Mouse (Mus musculus) left cerebral cortex, adult 11 months (tissue): ENCODE data around the gene Mrvi1.

Experiments
- DNase-seq: peaks from one replicate; pipeline ENCODE4 v3.0.0; 2022; ENCODE audit warnings: low spot score

Mrvi1 gene

DNA sequence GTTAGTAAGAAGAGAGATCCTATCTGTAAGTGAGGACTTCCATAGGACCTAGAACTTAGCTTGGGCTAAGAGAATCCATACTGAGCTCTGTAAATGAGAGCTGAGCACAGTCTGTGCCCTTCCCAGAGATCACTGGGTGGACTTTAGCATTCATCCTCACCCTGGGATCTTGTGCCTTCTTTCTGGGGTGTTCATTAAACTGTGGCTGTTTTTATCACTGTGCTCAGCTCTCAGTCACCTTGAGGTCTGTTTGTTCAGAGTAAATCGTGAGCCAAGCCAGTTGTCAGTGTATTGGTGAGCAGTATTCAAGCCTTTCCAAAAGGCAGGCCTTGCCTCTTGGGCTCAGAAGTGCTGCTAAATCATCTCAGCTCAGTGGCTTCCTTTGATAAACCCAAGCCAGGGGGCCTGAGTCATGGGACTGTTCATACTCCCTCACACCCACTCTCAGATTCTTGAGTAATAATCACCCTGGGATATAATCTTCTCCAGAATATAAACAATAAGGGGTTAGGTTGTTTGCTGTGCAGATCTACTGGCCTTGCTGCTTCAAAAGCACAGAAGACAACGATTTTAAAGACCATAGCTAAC is 100.4 kb downstream of the Mrvi1 start:
- DNase-seq = no peak

DNA sequence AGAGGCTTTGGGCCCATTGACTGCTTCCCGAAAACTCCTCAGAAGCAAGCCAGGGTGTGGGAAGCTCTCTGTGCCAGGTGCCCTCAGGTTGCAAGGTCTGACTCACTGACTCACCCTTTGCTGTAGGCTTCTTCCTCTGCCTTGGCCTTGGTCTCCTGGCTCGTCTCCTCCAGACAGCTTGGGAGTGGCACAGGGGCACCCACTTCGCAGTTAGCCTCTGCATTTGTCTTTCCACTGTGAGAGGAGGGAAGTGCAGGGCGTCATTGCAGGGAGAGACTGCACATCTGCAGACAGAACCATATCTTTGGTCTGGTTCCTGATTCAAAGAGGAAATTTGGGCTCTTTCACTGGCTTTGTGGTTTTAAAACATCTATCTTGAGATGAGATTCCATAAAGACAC is 104.2 kb downstream of the Mrvi1 start:
- no peak for DNase-seq

DNA sequence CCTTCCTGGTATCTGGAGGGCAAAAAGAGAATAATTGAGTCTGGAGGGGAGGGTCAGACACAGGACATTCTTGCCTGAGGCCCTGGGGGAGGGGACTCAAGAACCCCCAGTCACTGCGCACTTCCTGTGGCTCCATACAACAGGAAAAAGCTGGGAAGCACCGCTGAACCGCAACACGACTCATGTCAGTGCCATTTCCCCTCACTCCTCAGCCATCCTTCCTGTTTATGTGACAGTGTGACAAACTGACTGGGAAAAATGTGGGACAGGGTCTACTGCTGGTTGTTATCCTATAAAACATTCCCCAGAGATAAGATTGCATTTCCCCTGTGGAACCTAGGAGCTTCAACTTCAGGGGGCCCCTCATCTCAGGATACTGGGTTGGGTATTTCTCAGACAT is 105.3 kb downstream of the Mrvi1 start:
- no peak for DNase-seq

DNA sequence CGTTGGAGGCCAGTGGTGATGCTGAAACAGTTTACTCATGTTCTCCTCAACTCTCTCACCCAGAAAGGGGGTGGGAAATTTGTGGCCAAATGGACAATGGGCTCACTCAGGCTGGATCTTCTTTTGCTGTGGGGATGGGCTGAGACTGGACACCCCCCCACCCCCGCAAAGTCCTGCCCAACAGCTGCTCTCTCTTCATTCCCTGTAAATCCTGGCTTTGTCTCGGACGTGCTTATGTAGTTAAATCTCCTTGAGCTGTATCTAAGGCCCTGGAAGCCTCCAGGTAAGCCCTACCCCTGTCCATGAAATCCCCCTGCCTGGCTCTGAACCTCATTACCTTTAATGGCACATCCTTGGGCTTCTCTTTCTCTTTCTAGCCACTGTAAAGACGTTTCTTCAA is 113.5 kb downstream of the Mrvi1 start:
- no peak for DNase-seq

DNA sequence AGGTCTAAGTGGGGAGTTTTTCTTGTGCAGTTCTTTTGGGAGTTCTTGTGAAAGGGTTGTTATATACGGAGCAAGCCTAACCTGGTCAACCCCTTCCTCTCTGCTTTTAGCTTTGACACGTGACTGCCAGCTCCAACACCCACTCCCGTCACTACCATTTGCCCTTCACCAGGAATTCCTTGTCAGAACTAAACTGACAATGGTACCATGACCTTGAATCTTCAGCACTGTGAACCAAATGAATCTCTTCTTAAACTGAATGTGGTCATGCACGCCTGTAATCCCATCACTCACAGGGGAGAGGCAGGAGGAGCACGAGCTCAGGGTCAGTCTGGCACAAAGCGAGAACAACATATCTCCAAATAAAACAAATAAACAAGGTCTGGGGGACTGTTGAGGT is 115.1 kb downstream of the Mrvi1 start:
- no peak for DNase-seq

DNA sequence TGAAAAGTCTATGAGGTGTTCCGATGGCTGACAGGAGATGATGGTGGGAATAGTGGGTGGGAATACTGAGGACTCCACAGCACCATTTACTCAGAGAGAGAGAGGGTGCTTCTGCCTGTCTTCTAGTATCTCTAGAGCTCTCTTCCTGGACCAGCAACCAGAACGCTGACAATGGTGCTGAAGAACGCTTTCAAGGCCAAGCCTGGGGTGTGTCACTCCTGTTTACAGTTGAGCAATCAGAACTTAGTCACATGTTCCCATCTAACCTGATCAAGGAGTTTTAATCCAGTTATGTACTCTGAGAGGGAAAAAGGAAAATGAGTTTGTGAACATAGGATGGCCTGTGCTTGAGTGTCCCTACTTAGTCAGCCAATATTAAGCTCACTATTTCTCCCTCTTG is 116.2 kb downstream of the Mrvi1 start:
- no peak for DNase-seq

DNA sequence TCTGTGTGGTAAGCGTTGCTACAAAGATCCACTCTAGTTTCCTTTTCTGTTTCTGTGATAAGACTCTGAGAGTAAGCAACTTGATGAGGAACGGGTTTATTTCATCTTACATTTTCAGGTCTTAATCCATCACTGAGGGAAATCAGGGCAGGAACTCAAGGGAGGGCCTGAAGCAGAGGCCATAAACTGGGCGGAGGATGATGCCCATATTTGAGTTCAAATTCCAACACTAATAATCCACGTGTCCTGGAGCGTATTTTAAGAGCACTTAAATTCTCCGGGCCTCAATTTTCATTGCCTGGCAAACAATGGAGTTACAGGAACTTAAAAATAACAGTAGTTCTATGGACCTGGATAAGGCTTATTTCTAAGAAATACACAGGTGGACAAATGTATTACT is 116.7 kb downstream of the Mrvi1 start:
- DNase-seq = no peak

DNA sequence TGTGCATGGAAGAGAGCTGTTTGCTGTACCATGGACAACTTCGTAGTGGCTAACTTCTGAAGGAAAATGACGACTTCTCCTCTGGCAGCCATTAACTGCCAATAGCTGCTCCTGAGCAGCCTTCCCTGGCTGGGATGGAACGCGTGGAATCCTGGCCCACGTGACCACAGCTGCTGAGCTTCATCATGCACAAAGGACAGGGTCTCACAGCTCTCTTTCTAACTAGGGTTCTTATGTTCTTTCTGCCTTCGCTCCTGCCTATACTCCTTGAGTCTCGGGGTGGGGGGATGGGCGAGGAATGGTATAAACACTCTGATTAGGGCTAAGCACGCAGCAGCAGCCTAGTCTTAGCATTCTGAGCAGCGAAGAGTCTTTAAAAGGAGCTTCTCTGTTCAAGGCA is 117.2 kb downstream of the Mrvi1 start:
- no peak for DNase-seq

DNA sequence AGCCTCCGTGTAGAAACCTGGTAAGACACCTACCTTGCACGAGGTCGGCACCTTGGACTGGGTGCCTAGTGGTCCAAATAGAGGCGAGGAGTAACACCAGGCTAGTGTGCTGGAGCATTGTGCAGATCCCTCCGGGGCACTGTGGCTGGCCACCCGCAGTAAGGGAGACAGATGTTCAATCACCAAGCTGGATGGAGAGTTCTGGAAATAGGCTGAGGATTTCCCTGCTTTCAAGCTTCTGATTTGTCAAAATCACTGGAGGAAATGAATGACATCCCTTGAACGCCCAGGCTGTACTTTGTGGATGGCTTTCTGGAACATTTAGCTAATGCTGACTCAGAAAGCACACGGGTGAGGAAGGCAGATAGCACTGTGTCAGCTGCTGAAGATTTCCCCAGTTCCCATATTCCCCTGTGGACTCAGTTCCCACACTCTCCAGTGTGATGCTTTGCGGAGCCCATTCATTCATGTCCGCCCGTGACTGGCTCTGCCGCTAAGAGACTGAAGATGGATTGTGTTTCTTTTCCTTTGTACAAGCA is 119.4 kb downstream of the Mrvi1 start, which contains the start of gene Lyve1:
Gene Lyve1 (minus strand): TSS at position 489 of the 539 bp plus-strand sequence.
- no peak for DNase-seq

DNA sequence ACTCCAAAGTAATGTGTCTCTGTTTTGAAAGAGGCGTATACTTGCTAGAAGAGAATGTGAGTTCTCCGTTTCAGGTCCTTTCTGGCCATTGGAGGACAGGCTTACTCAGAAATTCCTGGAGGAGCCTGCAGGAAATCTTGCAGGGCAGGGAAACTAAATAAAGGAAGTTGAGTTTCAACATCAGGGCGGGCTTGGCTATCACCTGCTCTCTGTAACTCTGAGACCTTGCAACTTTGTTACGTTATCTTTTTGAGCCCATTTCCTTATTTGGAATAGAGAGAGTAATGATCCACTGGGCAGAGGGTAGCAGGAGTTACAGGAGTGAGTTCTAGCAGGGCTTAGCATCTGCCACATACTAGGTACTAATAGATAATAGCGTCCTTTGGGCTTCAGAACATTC is 122.1 kb downstream of the Mrvi1 start:
- no peak for DNase-seq

DNA sequence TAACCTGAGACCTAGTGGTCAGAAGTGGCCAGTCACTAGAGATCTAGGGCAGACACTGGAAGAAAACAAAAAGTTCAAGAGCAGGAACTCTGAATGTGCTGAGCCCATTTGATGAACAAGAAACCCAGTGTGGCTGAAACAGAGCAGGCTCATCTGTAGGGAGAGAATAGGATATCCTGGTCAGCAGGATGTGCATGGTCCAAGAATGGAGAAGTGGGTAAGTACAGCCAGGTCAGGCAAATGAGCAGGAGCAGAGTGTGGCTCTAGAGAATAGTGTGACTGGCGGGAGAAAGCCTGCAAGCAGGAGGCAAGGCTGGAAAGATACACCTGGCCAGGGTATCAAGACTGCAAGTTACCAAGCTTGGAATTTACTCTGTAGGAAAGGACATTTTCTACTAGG is 126.7 kb downstream of the Mrvi1 start:
- no peak for DNase-seq

DNA sequence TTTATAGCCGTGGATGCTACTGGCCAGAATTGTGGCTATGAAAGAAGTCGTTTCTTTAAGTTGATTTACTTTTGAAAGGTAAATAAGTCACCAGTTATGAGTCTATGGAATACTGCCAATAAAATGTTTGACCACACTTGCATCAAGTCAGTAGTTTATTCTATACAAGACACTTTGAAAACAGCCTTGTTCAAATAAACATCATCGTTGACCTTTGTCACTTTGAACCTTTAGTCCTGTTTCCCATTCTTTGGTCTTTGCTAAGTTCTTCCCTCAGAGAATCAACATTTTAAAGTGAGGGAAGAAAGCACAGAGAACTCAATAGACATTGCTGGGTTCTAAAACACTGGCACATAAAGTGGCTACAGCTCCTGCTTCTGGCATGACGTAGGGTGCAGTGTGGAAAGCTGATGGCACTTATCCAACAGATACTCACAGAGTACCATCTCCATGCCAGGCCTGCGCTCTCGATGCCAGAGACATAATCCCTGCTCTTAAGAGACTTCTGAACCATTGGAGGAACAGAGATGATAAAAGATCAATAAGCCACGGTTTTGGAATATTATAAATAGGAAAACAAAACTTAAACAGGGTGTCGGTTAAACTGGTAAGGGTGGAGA is 127.2 kb downstream of the Mrvi1 start:
- DNase-seq = peak; percentile 17

DNA sequence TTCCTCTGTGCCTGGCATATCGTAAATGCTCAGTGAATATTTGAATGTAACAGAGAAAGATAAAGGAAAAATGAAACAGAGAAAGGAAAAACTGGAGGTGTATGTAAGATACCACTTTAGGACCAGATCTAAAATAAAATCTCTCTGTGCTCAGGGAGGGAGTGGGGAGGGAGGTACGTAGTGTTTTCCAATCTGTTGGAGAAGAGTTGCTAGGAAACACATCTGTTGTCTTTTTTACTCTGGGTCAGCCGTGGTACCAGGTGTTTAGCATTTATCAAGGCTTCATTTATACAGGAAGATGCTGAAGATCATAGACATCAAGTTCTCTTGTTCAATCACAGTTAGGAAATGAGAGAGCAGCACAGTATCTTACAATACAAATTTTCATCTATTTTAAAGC is 127.7 kb downstream of the Mrvi1 start:
- DNase-seq = peak; percentile 12

DNA sequence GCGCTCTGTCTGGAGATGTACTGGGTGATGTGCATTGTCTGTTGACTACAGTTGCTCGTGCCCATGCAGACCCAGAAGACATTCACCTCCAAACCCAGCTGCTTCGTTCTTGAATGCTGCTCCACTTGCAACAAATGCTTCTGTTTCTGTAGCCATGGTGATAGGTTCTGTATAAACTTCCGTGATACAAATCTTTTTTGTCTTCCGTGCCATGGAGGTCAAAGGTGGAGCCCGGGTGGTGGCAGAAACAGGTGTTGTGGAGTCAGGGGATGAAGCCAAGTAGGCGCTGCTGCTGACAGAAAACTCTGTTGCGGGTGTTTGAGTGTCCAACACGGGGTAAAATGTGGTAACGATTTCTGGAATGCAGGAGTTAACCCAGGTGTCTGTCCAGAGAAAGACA is 128.7 kb downstream of the Mrvi1 start:
- no peak for DNase-seq

DNA sequence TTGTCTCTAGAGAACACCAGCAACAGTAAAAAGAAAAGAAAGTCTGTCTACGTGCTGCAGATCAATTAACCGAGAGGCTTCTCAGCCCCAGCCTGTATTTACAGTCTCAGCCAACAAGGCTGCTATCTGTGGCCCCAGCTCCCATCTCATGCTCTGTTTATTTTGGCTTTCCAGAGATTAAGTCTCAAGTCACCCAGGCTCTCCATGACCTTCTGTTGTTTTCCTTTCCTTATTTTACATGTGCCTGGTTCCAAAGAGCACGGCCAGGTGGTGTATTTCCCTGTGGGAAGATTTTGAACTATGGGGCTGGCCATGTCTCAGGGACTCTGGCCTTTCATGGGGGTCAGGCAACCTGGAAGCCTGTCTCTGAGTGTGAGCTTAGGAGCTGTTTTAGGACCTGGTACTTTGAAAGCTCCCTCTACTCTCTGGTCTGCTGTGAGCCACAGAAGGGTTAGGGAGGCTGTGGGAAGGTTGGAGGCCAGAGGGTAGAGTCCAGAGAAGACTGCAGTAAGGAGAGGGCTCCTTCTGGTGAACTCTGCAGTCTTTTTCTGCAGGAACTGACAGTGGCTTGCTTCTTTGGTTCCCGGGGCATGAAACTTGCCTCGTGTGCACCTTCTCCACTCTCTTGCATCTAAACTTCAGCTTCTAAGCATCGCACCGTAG is 130.6 kb downstream of the Mrvi1 start:
- no peak for DNase-seq

DNA sequence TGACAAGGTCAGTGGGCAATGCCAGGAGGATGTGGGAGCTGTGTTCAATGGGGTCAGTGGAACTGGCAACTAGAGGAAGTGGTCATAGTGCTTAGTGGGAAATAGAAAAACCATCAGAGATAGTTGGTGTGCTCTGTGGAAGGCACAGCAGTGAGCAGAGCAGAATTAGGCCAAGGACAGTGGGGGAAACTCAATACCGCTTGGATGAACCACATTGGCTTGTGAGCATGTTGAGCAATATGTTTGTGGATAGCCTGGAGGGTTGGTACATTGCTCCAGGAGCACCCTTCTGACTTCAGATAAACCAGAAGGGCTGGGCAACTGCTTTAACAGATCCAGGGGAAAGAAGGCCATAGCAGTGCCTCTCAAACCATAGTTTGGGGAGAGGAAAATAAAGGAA is 133.9 kb downstream of the Mrvi1 start:
- no peak for DNase-seq

DNA sequence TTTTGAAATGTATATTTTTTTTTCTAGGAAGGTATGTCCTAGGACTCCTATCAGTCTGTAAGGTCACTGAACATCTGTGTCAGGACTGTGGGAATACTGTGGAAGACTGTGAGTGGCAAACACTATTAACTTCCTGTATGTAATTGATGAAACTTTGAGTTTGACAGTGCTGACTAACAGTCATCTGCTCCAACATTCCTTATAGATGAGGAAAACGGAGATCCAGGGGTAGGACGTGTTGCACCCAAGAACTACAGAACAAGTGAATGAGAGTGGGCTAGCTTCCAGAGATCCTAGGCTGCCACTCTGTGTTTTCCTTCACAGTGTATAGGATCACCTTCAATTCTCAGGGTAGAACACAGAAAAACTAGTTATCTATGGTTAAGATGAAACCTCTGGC is 134.9 kb downstream of the Mrvi1 start:
- no peak for DNase-seq

DNA sequence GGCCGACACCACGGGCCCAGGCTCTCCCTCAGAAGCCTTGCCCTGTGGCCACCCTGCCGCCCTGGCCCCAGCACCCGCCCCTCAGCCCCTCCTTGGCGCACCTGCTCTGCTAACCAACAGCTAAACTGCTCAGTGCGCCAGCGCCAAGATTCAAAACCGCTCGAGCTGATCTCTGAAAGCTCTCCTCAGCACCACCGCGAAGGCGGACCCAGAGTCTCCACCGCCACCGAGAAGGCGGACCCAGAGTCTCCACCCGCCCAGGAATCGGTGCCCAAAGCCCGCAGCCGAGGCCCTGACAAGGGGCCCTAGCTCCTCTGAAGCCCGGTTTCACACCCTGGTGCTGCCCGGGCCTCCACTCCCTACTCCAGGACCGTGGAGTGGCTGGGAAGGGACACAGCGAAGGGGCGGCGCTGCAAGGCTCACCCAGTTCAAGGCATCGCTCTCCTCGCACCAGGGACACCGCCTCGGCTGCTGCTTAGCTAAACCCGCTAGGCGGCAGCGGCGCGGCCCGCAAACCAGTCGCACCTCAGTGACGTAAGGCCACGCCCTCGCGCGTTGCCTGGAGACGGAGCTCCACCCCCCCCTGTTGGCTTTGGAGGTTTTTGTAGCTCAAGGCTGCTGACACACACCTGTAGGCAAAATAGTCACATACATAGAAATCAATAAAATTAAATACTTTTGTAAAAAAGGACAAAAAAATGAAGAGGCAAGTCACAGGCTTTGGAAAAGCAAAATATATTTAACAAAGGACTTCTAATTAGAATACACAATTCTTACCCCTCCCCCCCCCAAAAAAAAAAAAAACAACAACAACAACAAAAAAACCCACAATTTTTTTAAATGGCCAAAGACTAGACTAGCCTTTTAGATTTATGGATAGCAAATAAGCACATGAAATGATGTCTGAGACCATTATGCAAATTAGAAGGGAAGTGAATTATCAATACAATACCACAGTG is 138.1 kb downstream of the Mrvi1 start, which contains the start of gene Rnf141:
Gene Rnf141 (minus strand): TSS at position 542 of the 959 bp plus-strand sequence.
- DNase-seq = peak; percentile 89

DNA sequence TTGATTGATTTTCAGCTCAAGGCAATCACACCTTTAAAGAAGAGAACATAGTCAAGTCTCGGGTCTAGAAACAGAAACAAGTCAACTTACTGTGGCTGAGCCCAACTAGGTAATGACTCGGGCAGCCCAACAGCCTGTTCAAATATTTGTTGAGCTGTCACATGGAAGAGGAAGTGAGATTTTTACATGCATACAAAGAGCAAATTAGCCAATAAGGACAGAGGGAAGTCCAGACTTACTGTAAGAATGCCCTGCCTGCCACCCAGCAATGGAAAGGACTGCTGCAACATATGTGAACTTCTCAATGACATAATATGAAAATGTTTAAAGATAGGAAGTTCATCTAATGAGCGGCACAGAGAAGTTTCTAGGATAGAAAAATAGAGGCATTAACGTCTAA is 141.9 kb downstream of the Mrvi1 start:
- DNase-seq = no peak

DNA sequence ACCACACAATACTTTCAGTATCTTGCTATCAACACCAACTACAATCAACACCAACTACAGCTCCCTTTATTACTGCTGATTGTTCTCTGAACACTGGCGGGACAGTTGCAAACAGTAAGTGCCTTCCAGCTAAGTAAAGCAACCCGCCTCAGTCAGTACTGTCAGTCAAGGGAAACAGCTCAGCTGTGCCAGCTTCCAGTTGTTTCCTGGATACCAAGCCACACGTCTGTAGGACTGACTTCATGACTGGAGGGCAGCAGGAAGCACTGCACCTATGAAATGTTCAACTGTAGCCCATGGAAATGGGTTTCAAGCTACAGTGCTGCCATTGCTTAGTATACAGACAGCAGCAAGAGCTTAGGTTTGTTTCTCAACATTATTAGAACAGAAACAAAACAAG is 147.7 kb downstream of the Mrvi1 start:
- DNase-seq = no peak

DNA sequence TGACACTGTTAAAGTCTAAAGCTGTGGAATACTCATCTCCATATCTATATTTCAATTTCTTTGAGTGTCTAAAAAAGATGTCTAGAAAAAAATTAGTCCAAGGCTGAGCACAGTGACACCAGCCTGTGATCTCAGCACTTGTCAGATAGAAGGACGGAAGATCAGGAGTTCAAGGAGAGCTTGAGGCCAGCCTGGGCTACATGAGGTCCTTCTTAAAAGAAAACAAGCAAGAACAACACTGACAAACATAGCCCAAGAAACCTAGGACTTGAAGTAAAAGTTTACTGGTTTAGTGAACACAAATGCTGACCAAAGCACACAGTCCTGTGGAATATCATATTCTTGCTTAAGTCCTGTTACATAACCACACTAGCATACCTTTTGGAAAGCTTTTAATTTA is 148.2 kb downstream of the Mrvi1 start:
- no peak for DNase-seq

DNA sequence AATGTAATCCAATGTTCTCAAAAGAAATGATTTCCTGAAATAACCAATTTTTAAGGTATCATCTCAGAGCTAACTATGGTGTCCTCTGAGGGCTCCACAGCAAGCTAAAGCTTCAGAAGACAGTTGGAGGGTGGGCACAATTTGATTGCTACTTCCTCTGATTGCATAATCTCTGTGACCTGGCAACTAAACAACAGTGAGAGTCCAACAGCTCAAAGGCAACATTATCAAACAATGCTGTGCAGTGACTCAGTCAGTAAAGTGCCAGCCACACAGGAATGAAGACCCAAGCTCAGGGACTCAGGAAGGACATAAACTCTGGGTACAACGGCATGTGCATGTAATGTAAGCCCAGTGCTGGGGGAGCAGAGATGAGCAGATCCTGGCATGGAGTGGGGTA is 149.2 kb downstream of the Mrvi1 start:
- DNase-seq = no peak
